Mouse (Mus musculus): ENCODE results near the gene Adam11. TPM values are rescaled to one million over a fixed set of nuclear protein-coding genes. Genes with fewer than 3 reads are reported as not detected.

Gene Adam11
- polyA plus RNA-seq, 1 experiment = 3.1 TPM

- H3K27me3 ChIP-seq (ENCODE audit: control insufficient read depth, insufficient read depth, low read length) = no peaks in the 10 kb centered on the region
- WGBS = 79% methylated on average over 8 of the region's 8 CpGs
- TF ChIP-seq CTCF (IDR thresholded peaks at IDR 0.05; ENCODE audit: extremely low read depth, insufficient read length, insufficient replicate concordance, low read depth, low read length) = no peak
- no peak for TF ChIP-seq POLR2A (IDR thresholded peaks at IDR 0.05; ENCODE audit: low read depth, low read length)
- H3K4me1 ChIP-seq (ENCODE audit: control insufficient read depth, insufficient read depth, insufficient read length, low read length) = peaks cover 4% of the 10 kb centered on the region
- H3K4me3 ChIP-seq (ENCODE audit: low read depth, low read length) = no peak overlapping the region
- no peaks in the 10 kb centered on the region for H3K36me3 ChIP-seq (ENCODE audit: control insufficient read depth, insufficient read depth, low read length)
- H3K27ac ChIP-seq (ENCODE audit: insufficient read depth, low read depth, low read length) = no peak overlapping the region
Measured at GRCm38 (mm10) chr11:102779081-102779638, 17.9 kb downstream of the Adam11 start.

- no peaks in the 10 kb centered on the region for H3K36me3 ChIP-seq (ENCODE audit: control insufficient read depth, insufficient read depth, low read length)
- TF ChIP-seq POLR2A (IDR thresholded peaks at IDR 0.05; ENCODE audit: low read depth, low read length) (no peak), CTCF (IDR thresholded peaks at IDR 0.05; ENCODE audit: extremely low read depth, insufficient read length, insufficient replicate concordance, low read depth, low read length) (no peak)
- WGBS = 48% methylated on average over 7 of the region's 7 CpGs
- H3K27ac ChIP-seq (ENCODE audit: insufficient read depth, low read depth, low read length) = no peak overlapping the region
- H3K27me3 ChIP-seq (ENCODE audit: control insufficient read depth, insufficient read depth, low read length) = no peaks in the 10 kb centered on the region
- no peak overlapping the region for H3K4me3 ChIP-seq (ENCODE audit: low read depth, low read length)
- no peaks in the 10 kb centered on the region; the same call in 1 of the 2 replicates for H3K4me1 ChIP-seq (ENCODE audit: control insufficient read depth, insufficient read depth, insufficient read length, low read length)
Measured at GRCm38 (mm10) chr11:102779824-102780223, 18.6 kb downstream of the Adam11 start.

GRCm38 (mm10) chr11:102780271-102780985 lies 19.2 kb downstream of the Adam11 start:
- Histone ChIP-seq H3K27ac (ENCODE audit: insufficient read depth, low read depth, low read length) (0 out of 2 replicates have a peak overlapping the region, but pooled peaks have one; percentile 6), H3K4me3 (ENCODE audit: low read depth, low read length) (no peak overlapping the region)
- WGBS = 38% methylated on average over 11 of the region's 11 CpGs

GRCm38 (mm10) chr11:102780986-102781351 lies 19.7 kb downstream of the Adam11 start:
- Histone ChIP-seq H3K4me3 (ENCODE audit: low read depth, low read length) (no peak overlapping the region), H3K36me3 (ENCODE audit: control insufficient read depth, insufficient read depth, low read length) (no peaks in the 10 kb centered on the region), H3K27me3 (ENCODE audit: control insufficient read depth, insufficient read depth, low read length) (no peaks in the 10 kb centered on the region), H3K4me1 (ENCODE audit: control insufficient read depth, insufficient read depth, insufficient read length, low read length) (no peaks in the 10 kb centered on the region; the same call in 1 of the 2 replicates), H3K27ac (ENCODE audit: insufficient read depth, low read depth, low read length) (no peak overlapping the region)
- no peak for TF ChIP-seq CTCF (IDR thresholded peaks at IDR 0.05; ENCODE audit: extremely low read depth, insufficient read length, insufficient replicate concordance, low read depth, low read length)
- no peak for TF ChIP-seq POLR2A (IDR thresholded peaks at IDR 0.05; ENCODE audit: low read depth, low read length)
- 59% methylated on average over 10 of the region's 10 CpGs for WGBS

More at GRCm38 (mm10) chr11:102780271-102780985, 19.2 kb downstream of the Adam11 start:
- no peaks in the 10 kb centered on the region for H3K27me3 ChIP-seq (ENCODE audit: control insufficient read depth, insufficient read depth, low read length)
- H3K4me1 ChIP-seq (ENCODE audit: control insufficient read depth, insufficient read depth, insufficient read length, low read length) = no peaks in the 10 kb centered on the region; the same call in 1 of the 2 replicates
- TF ChIP-seq CTCF (IDR thresholded peaks at IDR 0.05; ENCODE audit: extremely low read depth, insufficient read length, insufficient replicate concordance, low read depth, low read length) (no peak), POLR2A (IDR thresholded peaks at IDR 0.05; ENCODE audit: low read depth, low read length) (no peak)
- no peaks in the 10 kb centered on the region for H3K36me3 ChIP-seq (ENCODE audit: control insufficient read depth, insufficient read depth, low read length)

- Histone ChIP-seq H3K4me3 (ENCODE audit: low read depth, low read length) (no peak overlapping the region), H3K36me3 (ENCODE audit: control insufficient read depth, insufficient read depth, low read length) (no peaks in the 10 kb centered on the region), H3K27me3 (ENCODE audit: control insufficient read depth, insufficient read depth, low read length) (0 out of 2 replicates have a peak, but pooled peaks cover 2% of the 10 kb centered on the region), H3K27ac (ENCODE audit: insufficient read depth, low read depth, low read length) (no peak overlapping the region), H3K4me1 (ENCODE audit: control insufficient read depth, insufficient read depth, insufficient read length, low read length) (no peaks in the 10 kb centered on the region; the same call in 1 of the 2 replicates)
- TF ChIP-seq POLR2A (IDR thresholded peaks at IDR 0.05; ENCODE audit: low read depth, low read length) (no peak), CTCF (IDR thresholded peaks at IDR 0.05; ENCODE audit: extremely low read depth, insufficient read length, insufficient replicate concordance, low read depth, low read length) (no peak)
- 82% methylated on average over 4 of the region's 4 CpGs for whole genome bisulfite sequencing
Measured at GRCm38 (mm10) chr11:102781523-102781922, 20.3 kb downstream of the Adam11 start.

GRCm38 (mm10) chr11:102783443-102783842 lies 22.2 kb downstream of the Adam11 start:
- no peak for TF ChIP-seq POLR2A (IDR thresholded peaks at IDR 0.05; ENCODE audit: low read depth, low read length)
- TF ChIP-seq CTCF (IDR thresholded peaks at IDR 0.05; ENCODE audit: extremely low read depth, insufficient read length, insufficient replicate concordance, low read depth, low read length) = no peak
- no peak overlapping the region for H3K4me3 ChIP-seq (ENCODE audit: low read depth, low read length)
- H3K27me3 ChIP-seq (ENCODE audit: control insufficient read depth, insufficient read depth, low read length) = 0 out of 2 replicates have a peak, but pooled peaks cover 2% of the 10 kb centered on the region
- WGBS = 40% methylated on average over 7 of the region's 7 CpGs
- H3K36me3 ChIP-seq (ENCODE audit: control insufficient read depth, insufficient read depth, low read length) = no peaks in the 10 kb centered on the region
- no peak overlapping the region for H3K27ac ChIP-seq (ENCODE audit: insufficient read depth, low read depth, low read length)
- no peaks in the 10 kb centered on the region; the same call in 1 of the 2 replicates for H3K4me1 ChIP-seq (ENCODE audit: control insufficient read depth, insufficient read depth, insufficient read length, low read length)

GRCm38 (mm10) chr11:102787688-102788177 lies 26.5 kb downstream of the Adam11 start:
- Histone ChIP-seq H3K27me3 (ENCODE audit: control insufficient read depth, insufficient read depth, low read length) (0 out of 2 replicates have a peak, but pooled peaks cover 2% of the 10 kb centered on the region), H3K36me3 (ENCODE audit: control insufficient read depth, insufficient read depth, low read length) (no peaks in the 10 kb centered on the region), H3K27ac (ENCODE audit: insufficient read depth, low read depth, low read length) (no peak overlapping the region), H3K4me1 (ENCODE audit: control insufficient read depth, insufficient read depth, insufficient read length, low read length) (no peaks in the 10 kb centered on the region), H3K4me3 (ENCODE audit: low read depth, low read length) (no peak overlapping the region)
- WGBS = 70% methylated on average over 5 of the region's 5 CpGs
- TF ChIP-seq CTCF (IDR thresholded peaks at IDR 0.05; ENCODE audit: extremely low read depth, insufficient read length, insufficient replicate concordance, low read depth, low read length) (no peak), POLR2A (IDR thresholded peaks at IDR 0.05; ENCODE audit: low read depth, low read length) (no peak)
